Mouse (Mus musculus): ENCODE results near the gene Rtf2.

GRCm38 (mm10) chr2:172467206-172467605, 26.9 kb downstream of the Rtf2 start:
- TF ChIP-seq CTCF (IDR thresholded peaks at IDR 0.05; ENCODE audit: control insufficient read depth, insufficient read depth, insufficient read length) = no peak
- no peak for TF ChIP-seq CEBPB (IDR thresholded peaks at IDR 0.05; ENCODE audit: low read depth)
- TF ChIP-seq MAX (IDR thresholded peaks at IDR 0.05) = no peak
- no peak for TF ChIP-seq MYOD1 (IDR thresholded peaks at IDR 0.05; ENCODE audit: control insufficient read depth, insufficient read length, low read depth)
